Mouse (Mus musculus) ES-Bruce4 (cell line): ENCODE results near the gene Cad. TPM values are rescaled to one million over a fixed set of nuclear protein-coding genes. Genes with fewer than 3 reads are reported as not detected.

Experiments used
- H3K27ac ChIP-seq: 2 replicates; pipeline ENCODE4 v1.5.1; 2012; ENCODE audit warnings: low read length, inconsistent platforms; ENCODE audit not compliant: insufficient read depth
- H3K27me3 ChIP-seq: 2 replicates; pipeline ENCODE4 v1.6.1; 2012; ENCODE audit warnings: mild to moderate bottlenecking, low read length, inconsistent platforms; ENCODE audit not compliant: control insufficient read depth, poor library complexity, insufficient read depth, severe bottlenecking
- H3K36me3 ChIP-seq: 2 replicates; pipeline ENCODE4 v1.6.1; 2012; ENCODE audit warnings: inconsistent platforms, mild to moderate bottlenecking, low read length, moderate library complexity; ENCODE audit not compliant: control insufficient read depth, poor library complexity, insufficient read depth, severe bottlenecking
- H3K4me1 ChIP-seq: one replicate; pipeline ENCODE4 v1.8.1; 2011; ENCODE audit warnings: low read length; ENCODE audit not compliant: control insufficient read depth, insufficient read depth
- H3K4me3 ChIP-seq: 2 replicates; pipeline ENCODE4 v1.5.1; 2011; ENCODE audit warnings: low read depth, mild to moderate bottlenecking, low read length
- H3K9ac ChIP-seq: 2 replicates; pipeline ENCODE4 v1.6.1; 2012; ENCODE audit warnings: low read depth, mild to moderate bottlenecking, inconsistent platforms; ENCODE audit not compliant: poor library complexity, severe bottlenecking
- H3K9me3 ChIP-seq: replicated peaks from 2 replicates; pipeline ENCODE4 v1.6.1; 2012; ENCODE audit warnings: mild to moderate bottlenecking, low read length, inconsistent platforms; ENCODE audit not compliant: control insufficient read depth, poor library complexity, insufficient read depth, severe bottlenecking
- CTCF ChIP-seq: IDR thresholded peaks from one replicate; pipeline ENCODE4 v1.8.1; 2011; ENCODE audit warnings: low read depth, low read length
- EP300 ChIP-seq: IDR thresholded peaks from 2 replicates; pipeline ENCODE4 v1.6.1; 2011; ENCODE audit warnings: low read depth, low read length; ENCODE audit not compliant: insufficient read depth
- POLR2A ChIP-seq: IDR thresholded peaks from one replicate; pipeline ENCODE4 v1.8.1; 2011; ENCODE audit warnings: low read length; ENCODE audit not compliant: insufficient read depth
- polyA plus RNA-seq: library from polyadenylated mRNA; stranded (reverse); fragments of >200 nt; gene quantifications from 2 replicates; pipeline ENCODE4 v1.2.4, GENCODE M21; 2011; ENCODE audit warnings: low read depth; ENCODE audit not compliant: missing spikeins, insufficient read depth, insufficient read length

The Cad gene
- polyA plus RNA-seq, 1 experiment: 147 TPM

GRCm38 (mm10) chr5:31086606-31087005 is 32.0 kb downstream of the Cad start:
- no peaks in the 10 kb centered on the region for H3K36me3 ChIP-seq
- TF ChIP-seq CTCF (peak; percentile 2), EP300 (no peak), POLR2A (no peak)
- no peak overlapping the region for H3K4me3 ChIP-seq
- no peaks in the 10 kb centered on the region for H3K27me3 ChIP-seq
- H3K27ac ChIP-seq: no peak overlapping the region
- no peaks in the 10 kb centered on the region for H3K9me3 ChIP-seq
- no peaks in the 10 kb centered on the region for H3K4me1 ChIP-seq
- H3K9ac ChIP-seq: no peak overlapping the region

- no peak for TF ChIP-seq POLR2A
- no peak for TF ChIP-seq EP300
- TF ChIP-seq CTCF: no peak
- H3K4me1 ChIP-seq: no peaks in the 10 kb centered on the region
Observed at GRCm38 (mm10) chr5:31087131-31087530, 32.6 kb downstream of the Cad start.

GRCm38 (mm10) chr5:31092231-31092975 is 37.8 kb downstream of the Cad start:
- TF ChIP-seq CTCF (no peak), EP300 (no peak), POLR2A (no peak)
- Histone ChIP-seq H3K4me1 (no peaks in the 10 kb centered on the region), H3K27ac (no peak overlapping the region), H3K27me3 (peaks cover 10% of the 10 kb centered on the region), H3K9ac (peak overlapping the region; percentile 68), H3K4me3 (peak overlapping the region; percentile 89), H3K36me3 (no peaks in the 10 kb centered on the region), H3K9me3 (no peaks in the 10 kb centered on the region)

More at GRCm38 (mm10) chr5:31087131-31087530, 32.6 kb downstream of the Cad start:
- Histone ChIP-seq H3K9me3 (no peaks in the 10 kb centered on the region), H3K27me3 (peaks cover 1% of the 10 kb centered on the region; the same call in 1 of the 2 replicates), H3K27ac (no peak overlapping the region), H3K36me3 (no peaks in the 10 kb centered on the region), H3K4me3 (no peak overlapping the region), H3K9ac (no peak overlapping the region)

- no peak for TF ChIP-seq EP300
- TF ChIP-seq POLR2A: no peak
- TF ChIP-seq CTCF: no peak
- H3K27ac ChIP-seq: no peak overlapping the region
Observed at GRCm38 (mm10) chr5:31093151-31094041, 38.8 kb downstream of the Cad start.

GRCm38 (mm10) chr5:31094100-31094798 is 39.7 kb downstream of the Cad start:
- H3K9me3 ChIP-seq: no peaks in the 10 kb centered on the region
- no peaks in the 10 kb centered on the region for H3K4me1 ChIP-seq
- H3K27ac ChIP-seq: no peak overlapping the region
- 0 out of 2 replicates have a peak overlapping the region, but pooled peaks have one; percentile 2 for H3K9ac ChIP-seq
- H3K4me3 ChIP-seq: peak overlapping the region; percentile 51
- no peak for TF ChIP-seq POLR2A
- peaks cover 10% of the 10 kb centered on the region for H3K27me3 ChIP-seq
- H3K36me3 ChIP-seq: no peaks in the 10 kb centered on the region

More at GRCm38 (mm10) chr5:31093151-31094041, 38.8 kb downstream of the Cad start:
- no peaks in the 10 kb centered on the region for H3K9me3 ChIP-seq
- H3K9ac ChIP-seq: peak overlapping the region; percentile 68
- H3K4me3 ChIP-seq: peak overlapping the region; percentile 89
- peaks cover 10% of the 10 kb centered on the region for H3K27me3 ChIP-seq
- no peaks in the 10 kb centered on the region for H3K4me1 ChIP-seq
- H3K36me3 ChIP-seq: no peaks in the 10 kb centered on the region
